Mouse (Mus musculus): ENCODE measurements around the gene Pgam2.

DNA sequence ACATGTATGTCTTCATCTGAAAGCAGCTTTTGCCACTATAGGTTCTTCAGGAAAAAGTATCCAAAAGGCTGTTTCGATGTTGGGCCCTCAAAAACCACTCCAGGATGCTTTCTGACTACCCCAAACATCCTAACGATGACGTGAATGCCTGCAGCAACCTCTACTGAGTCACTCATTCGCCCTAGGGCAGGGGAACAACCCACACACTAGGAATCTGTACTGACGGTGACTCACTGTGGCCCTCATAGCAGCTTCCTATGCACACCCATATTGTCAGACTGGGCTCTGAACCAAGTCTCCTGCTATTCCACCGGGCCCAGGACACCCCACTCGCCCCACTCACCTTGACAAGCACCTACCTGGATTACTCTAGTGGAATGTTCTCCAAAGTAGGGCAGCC, 31.5 kb upstream of the Pgam2 start:
- no peak for TF ChIP-seq CTCF (IDR thresholded peaks at IDR 0.05; ENCODE audit: low read depth, low read length)
- no peak for TF ChIP-seq GATA1 (IDR thresholded peaks at IDR 0.05; ENCODE audit: borderline replicate concordance, low read length)
- no peak for TF ChIP-seq TAL1 (conservative IDR thresholded peaks at IDR 0.05; ENCODE audit: low read depth, low read length)
- no peak for TF ChIP-seq POLR2AphosphoS5 (IDR thresholded peaks at IDR 0.05; ENCODE audit: insufficient replicate concordance, low read depth, low read length)
- TF ChIP-seq GATA2 (IDR thresholded peaks at IDR 0.05; ENCODE audit: borderline replicate concordance, low read depth, low read length) = no peak

Measured in G1E (cell line).